Mouse (Mus musculus) forebrain, embryonic 16.5 days (tissue): ENCODE data around the gene Plekha6. TPM values are rescaled to one million over a fixed set of nuclear protein-coding genes. Genes with fewer than 3 reads are reported as not detected.

ENCODE experiments used
- ATAC-seq: fragments of 200-750 bp; cut with Nextera tagmentation; 2 replicates; pipeline ENCODE4 v1.8.0; 2017; ENCODE audit warnings: mild to moderate bottlenecking, moderate library complexity
- H3K27ac ChIP-seq: fragments of 300-500 bp; sonication (generic); 2 replicates; pipeline ENCODE4 v1.5.1; 2014; ENCODE audit warnings: low read length, control low read depth
- H3K27me3 ChIP-seq: fragments of 300-500 bp; sonication (generic); replicated peaks from 2 replicates; pipeline ENCODE4 v1.6.1; 2014; ENCODE audit warnings: low read length; ENCODE audit not compliant: control insufficient read depth, insufficient read depth
- H3K36me3 ChIP-seq: fragments of 300-500 bp; sonication (generic); 2 replicates; pipeline ENCODE4 v1.6.1; 2014; ENCODE audit not compliant: control insufficient read depth, insufficient read depth
- H3K4me1 ChIP-seq: fragments of 300-500 bp; sonication (generic); replicated peaks from 2 replicates; pipeline ENCODE4 v1.6.1; 2014; ENCODE audit warnings: low read length; ENCODE audit not compliant: control insufficient read depth, insufficient read depth
- H3K4me2 ChIP-seq: fragments of 300-500 bp; sonication (generic); 2 replicates; pipeline ENCODE4 v1.6.1; 2014; ENCODE audit warnings: mild to moderate bottlenecking, low read length, control low read depth
- H3K4me3 ChIP-seq: fragments of 300-500 bp; sonication (generic); replicated peaks from 2 replicates; pipeline ENCODE4 v1.5.1; 2014; ENCODE audit warnings: mild to moderate bottlenecking, low read length, control low read depth
- H3K9ac ChIP-seq: fragments of 300-500 bp; sonication (generic); replicated peaks from 2 replicates; pipeline ENCODE4 v1.6.1; 2014; ENCODE audit warnings: low read depth, low read length, control low read depth
- H3K9me3 ChIP-seq: fragments of 300-500 bp; sonication (generic); 2 replicates; pipeline ENCODE4 v1.6.1; 2016; ENCODE audit warnings: low read length; ENCODE audit not compliant: control insufficient read depth
- WGBS: fragments of 180-500 bp; shearing (Covaris S2); extraction: QIAGEN DNeasy Blood & Tissue Kit; methylation state at CpG from one replicate; pipeline ENCODE4 v1.1.7; 2014; 5-methylcytosine and 5-hydroxymethylcytosine counted together
- polyA plus RNA-seq: library from polyadenylated mRNA; unstranded; fragments of >200 nt; fragmentation: Nextera tagmentation; extraction: Ambion mirVana; gene quantifications from 2 replicates; pipeline ENCODE4 v1.2.1, GENCODE M21; 2015

Plekha6 gene
- polyA plus RNA-seq, 1 experiment from 2014 or later = 11.7 TPM

DNA sequence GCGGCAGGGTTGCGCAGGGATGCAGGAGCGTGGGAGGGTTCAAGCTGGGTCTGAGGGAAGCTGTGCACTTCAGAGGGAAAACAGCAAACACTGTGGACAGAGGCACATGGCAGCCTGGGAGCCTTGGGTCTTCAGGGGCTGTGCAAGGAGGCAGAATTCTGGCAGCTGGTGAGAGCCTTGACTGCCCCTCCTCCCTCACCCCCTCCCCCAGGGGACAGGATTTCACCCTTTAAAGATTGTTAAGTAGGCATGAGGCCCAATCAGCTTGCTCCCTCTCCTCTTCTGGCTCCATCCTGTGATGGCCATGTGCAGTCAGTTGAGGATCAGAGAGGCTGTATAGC, 51.3 kb downstream of the Plekha6 start:
- Histone ChIP-seq H3K4me1 (peaks cover 12% of the 10 kb centered on the region), H3K9me3 (no peaks in the 10 kb centered on the region), H3K27ac (no peak overlapping the region), H3K4me2 (no peak overlapping the region), H3K9ac (no peak overlapping the region), H3K36me3 (no peaks in the 10 kb centered on the region), H3K4me3 (no peak overlapping the region), H3K27me3 (no peaks in the 10 kb centered on the region)
- ATAC-seq = no peak
- 73% methylated on average over 3 of the region's 3 CpGs for WGBS

DNA sequence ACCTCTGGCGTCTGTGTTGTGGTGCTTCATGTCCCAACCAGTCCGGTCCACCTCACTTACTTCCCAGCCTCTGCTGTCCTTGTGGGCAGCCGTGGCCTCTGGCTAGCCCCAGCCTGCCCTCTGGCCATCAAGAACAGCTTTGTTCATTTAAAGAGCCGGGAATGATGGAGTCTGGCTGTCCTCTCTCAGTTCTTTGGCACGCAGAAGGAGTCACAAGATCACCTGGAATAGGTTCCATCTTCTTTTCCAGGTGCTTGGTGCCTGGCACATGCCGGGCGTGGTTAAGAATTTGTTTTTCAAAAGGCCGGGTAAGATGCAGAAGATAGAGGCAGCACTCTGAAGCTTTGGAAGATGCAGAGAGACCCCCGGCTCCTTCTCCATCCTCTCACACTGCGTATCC, 51.7 kb downstream of the Plekha6 start:
- WGBS = 77% methylated on average over 10 of the region's 10 CpGs
- no peaks in the 10 kb centered on the region for H3K9me3 ChIP-seq
- no peak overlapping the region for H3K27ac ChIP-seq
- H3K4me2 ChIP-seq = no peak overlapping the region
- H3K36me3 ChIP-seq = no peaks in the 10 kb centered on the region
- no peak overlapping the region for H3K9ac ChIP-seq
- no peaks in the 10 kb centered on the region for H3K27me3 ChIP-seq
- no peak overlapping the region for H3K4me3 ChIP-seq
- peaks cover 8% of the 10 kb centered on the region for H3K4me1 ChIP-seq
- no peak for ATAC-seq

DNA sequence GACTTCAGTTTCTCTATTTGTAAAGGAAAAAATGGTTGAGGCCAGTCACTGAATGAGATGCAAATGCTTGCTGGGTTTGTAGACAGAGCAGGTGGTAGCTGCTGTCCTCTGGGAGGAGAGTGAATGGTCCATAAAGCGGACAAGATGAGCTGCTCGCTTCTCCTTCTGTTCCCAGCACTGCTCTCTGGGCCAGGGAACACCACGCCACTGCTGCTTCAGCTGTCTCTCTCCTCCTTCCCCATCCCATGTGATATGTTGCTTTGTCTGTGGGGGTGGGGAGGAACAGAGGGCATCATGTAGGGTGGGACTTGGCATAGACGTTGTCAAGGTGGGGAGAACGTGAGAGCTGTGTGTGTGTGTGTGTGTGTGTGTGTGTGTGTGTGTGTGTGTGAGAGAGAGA, 53.0 kb downstream of the Plekha6 start:
- no peaks in the 10 kb centered on the region for H3K36me3 ChIP-seq
- no peak overlapping the region for H3K27ac ChIP-seq
- ATAC-seq = peak; percentile 40; the same call in 1 of the 2 replicates
- H3K27me3 ChIP-seq = no peaks in the 10 kb centered on the region
- 34% methylated on average over 5 of the region's 5 CpGs for WGBS
- H3K9ac ChIP-seq = no peak overlapping the region
- no peak overlapping the region for H3K4me3 ChIP-seq
- no peaks in the 10 kb centered on the region for H3K9me3 ChIP-seq
- H3K4me2 ChIP-seq = no peak overlapping the region
- peaks cover 7% of the 10 kb centered on the region; the same call in 1 of the 2 replicates for H3K4me1 ChIP-seq

DNA sequence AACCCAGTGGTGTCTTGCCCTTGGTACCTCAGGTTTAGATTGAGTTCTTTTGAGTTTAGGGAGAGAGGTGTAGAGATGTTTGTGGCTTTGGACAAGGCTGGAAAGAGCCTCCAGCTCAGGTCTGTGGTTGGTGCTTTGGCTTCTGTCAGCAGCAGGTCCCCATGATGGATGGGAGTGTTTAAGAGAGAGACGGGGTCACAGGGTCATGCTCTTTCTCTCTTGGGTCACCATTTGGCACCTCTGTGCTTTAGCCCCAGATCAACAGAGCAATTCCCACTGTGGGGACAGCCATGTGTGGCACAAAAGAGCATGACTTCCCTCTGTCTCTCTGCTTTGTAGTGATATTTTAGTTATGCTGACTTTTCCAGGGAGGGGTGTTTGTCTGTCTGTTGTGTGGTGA, 55.1 kb downstream of the Plekha6 start:
- H3K4me1 ChIP-seq = peaks cover 17% of the 10 kb centered on the region
- no peak overlapping the region for H3K4me3 ChIP-seq
- H3K36me3 ChIP-seq = no peaks in the 10 kb centered on the region
- H3K27ac ChIP-seq = no peak overlapping the region
- no peaks in the 10 kb centered on the region for H3K27me3 ChIP-seq
- no peak for ATAC-seq
- no peak overlapping the region for H3K9ac ChIP-seq
- no peaks in the 10 kb centered on the region for H3K9me3 ChIP-seq
- no peak overlapping the region for H3K4me2 ChIP-seq
- 73% methylated on average over 1 of the region's 1 CpGs for WGBS

DNA sequence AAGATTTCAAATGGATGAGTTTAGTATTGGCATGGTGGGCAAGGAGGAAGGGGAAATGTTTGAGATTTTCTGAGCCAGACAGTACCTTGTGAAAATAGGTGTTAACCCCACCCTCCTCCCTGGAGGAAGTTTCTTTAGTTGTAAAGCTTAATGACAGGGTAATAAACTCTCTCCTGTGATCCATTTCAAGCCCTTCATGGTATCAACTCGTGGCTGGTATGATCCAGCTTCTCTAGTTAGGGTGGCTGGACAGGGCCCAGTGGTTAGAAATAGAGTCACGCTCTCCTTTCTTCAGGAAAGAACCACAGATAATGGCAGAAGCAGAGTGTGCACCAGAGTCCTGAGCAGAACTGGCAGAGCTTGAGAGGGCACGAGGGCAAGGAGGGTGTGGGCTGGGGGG, 57.4 kb downstream of the Plekha6 start:
- Histone ChIP-seq H3K27me3 (no peaks in the 10 kb centered on the region), H3K4me1 (peaks cover 29% of the 10 kb centered on the region), H3K9ac (no peak overlapping the region), H3K4me2 (no peak overlapping the region), H3K9me3 (no peaks in the 10 kb centered on the region), H3K4me3 (no peak overlapping the region), H3K27ac (no peak overlapping the region), H3K36me3 (no peaks in the 10 kb centered on the region)
- 73% methylated on average over 3 of the region's 3 CpGs for WGBS
- ATAC-seq = no peak

DNA sequence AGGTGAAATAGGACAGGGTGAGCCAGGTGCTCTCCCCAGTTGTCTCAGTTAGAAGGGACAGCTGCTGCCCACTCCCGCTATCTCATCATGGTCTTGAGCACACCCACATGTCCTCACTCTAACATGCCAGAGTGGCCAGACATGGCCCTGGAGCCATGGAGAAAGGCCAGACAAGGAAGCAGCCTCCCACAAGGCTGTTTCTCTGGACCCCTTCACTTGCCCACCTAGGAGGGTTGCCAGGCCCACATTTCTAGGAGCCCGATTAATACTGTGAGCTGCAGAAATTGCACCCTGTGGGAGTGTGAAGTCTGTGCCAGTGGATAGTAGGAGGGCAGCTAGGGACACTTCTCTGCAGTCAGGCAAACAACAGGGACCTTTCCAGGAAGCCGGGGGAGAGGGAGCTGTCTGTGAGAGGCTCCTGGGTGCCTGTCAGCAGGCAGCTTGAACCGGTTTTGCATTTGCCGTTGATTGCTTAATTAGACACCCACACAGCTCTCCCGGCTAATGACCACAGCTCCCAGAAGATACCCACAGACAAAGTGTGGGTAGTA, 58.5 kb downstream of the Plekha6 start:
- no peak for ATAC-seq
- H3K9ac ChIP-seq = no peak overlapping the region
- 24% methylated on average over 6 of the region's 6 CpGs for WGBS

DNA sequence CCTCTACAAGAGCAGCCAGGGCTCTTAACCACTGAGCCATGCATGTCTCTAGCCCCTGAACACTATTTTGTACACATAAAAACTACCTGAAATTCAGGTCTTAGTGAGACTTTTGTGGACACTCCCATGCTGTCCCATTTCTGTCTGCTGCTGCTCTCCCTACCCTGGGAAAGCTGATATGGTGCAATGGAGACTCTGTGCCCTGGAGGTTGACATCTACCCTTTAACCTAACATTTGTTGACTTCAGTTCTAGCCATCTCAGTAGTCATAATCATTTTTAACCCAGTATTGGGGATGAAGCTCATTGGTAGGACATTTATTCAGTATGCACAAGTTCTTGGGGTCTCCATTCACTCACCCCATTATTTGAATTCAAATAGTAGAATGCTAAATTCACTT, 60.7 kb downstream of the Plekha6 start:
- no peaks in the 10 kb centered on the region for H3K36me3 ChIP-seq
- peaks cover 40% of the 10 kb centered on the region for H3K4me1 ChIP-seq
- no peak overlapping the region for H3K4me3 ChIP-seq
- ATAC-seq = no peak
- H3K27me3 ChIP-seq = no peaks in the 10 kb centered on the region
- no peak overlapping the region for H3K27ac ChIP-seq
- no peak overlapping the region for H3K4me2 ChIP-seq
- no peak overlapping the region for H3K9ac ChIP-seq
- no peaks in the 10 kb centered on the region for H3K9me3 ChIP-seq

More for the DNA sequence above, 58.5 kb downstream of the Plekha6 start:
- H3K4me2 ChIP-seq = no peak overlapping the region
- H3K27ac ChIP-seq = no peak overlapping the region
- H3K4me1 ChIP-seq = peaks cover 34% of the 10 kb centered on the region
- no peaks in the 10 kb centered on the region for H3K9me3 ChIP-seq
- H3K36me3 ChIP-seq = no peaks in the 10 kb centered on the region
- H3K27me3 ChIP-seq = no peaks in the 10 kb centered on the region
- H3K4me3 ChIP-seq = no peak overlapping the region

DNA sequence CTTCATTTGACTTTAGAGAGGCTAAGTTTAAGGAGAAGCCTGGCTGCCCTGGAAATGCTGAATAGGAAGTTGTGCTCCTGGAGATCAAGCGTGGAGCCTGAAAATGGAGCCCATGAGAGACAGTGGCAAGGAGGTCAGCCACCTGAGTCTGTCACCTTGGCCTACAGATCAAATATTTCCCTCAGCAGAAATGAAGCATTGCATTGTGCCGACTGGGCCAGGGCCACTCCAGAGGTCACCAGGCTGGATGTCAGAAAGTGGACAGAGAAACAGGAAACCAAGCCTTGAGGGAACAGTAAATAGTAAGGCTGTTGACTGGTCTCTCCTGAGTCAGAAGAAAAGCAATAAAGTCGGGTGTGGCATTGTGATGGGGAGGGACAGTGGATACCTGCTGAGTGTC, 61.1 kb downstream of the Plekha6 start:
- Histone ChIP-seq H3K9ac (no peak overlapping the region), H3K36me3 (no peaks in the 10 kb centered on the region), H3K4me2 (no peak overlapping the region), H3K4me3 (no peak overlapping the region), H3K9me3 (no peaks in the 10 kb centered on the region), H3K27me3 (no peaks in the 10 kb centered on the region), H3K27ac (no peak overlapping the region), H3K4me1 (peaks cover 40% of the 10 kb centered on the region)
- no peak for ATAC-seq
- WGBS = 83% methylated on average over 3 of the region's 3 CpGs

DNA sequence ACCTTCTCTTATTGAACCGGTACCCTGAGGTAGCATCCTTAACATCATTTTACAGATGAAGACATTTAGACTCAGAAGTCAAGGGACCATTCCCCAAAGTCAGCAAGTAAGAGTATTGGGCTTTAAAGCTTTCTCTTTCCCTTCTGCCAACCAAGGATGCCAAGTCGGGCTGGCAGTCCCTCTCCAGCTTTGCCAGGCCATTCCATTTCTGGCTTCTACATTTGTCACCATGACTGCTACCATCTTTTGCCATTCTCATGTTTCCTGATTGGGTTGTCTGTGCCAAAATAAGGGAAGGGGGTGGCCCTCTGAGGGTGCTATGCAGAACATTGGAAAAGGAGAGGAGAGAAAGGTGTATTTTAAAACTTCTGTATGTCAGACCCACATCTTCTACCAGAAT, 61.6 kb downstream of the Plekha6 start:
- no peak for ATAC-seq
- Histone ChIP-seq H3K9ac (no peak overlapping the region), H3K27ac (no peak overlapping the region), H3K4me2 (no peak overlapping the region), H3K4me3 (no peak overlapping the region), H3K9me3 (no peaks in the 10 kb centered on the region), H3K27me3 (no peaks in the 10 kb centered on the region), H3K36me3 (no peaks in the 10 kb centered on the region), H3K4me1 (peaks cover 40% of the 10 kb centered on the region)
- WGBS = 77% methylated on average over 2 of the region's 2 CpGs

DNA sequence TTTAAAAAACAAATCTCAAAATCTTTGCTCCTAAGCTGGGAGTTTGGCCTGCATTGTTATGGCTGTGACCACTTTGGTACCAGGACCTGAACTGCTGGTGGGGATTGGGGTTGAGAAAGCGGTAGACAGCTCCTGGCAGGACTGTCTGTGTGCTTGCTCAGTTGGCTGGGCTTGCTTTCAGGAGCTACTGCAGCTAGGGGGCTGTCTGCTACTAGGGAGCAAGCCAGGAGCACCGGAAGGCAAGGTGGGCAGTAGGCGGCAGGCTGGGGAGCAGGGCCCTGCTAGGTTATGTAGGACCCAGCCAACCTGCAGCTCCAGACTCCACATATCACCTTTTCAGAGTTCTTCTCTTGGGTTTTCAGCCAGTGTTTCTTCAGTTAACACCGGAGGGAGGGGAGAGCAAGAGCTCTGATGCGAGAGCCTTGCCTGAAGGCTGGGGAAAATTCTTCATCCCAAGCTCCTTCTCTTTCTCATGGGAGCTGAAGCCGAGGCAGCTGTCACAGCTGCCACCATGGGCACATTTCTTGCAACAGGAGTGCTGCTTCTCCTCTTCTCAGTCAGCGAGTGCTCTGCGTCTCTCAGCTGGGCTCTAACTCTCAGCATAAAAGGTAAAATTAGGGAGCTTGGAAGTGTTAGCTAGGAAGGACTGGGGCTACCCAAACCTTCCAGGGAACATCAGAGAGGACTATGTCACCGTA, 62.1 kb downstream of the Plekha6 start:
- H3K4me1 ChIP-seq = peaks cover 40% of the 10 kb centered on the region
- no peak overlapping the region for H3K9ac ChIP-seq
- 34% methylated on average over 9 of the region's 9 CpGs for WGBS
- no peak; the same call in 1 of the 2 replicates for ATAC-seq
- no peak overlapping the region for H3K4me2 ChIP-seq
- H3K27ac ChIP-seq = no peak overlapping the region
- H3K27me3 ChIP-seq = no peaks in the 10 kb centered on the region
- no peaks in the 10 kb centered on the region for H3K36me3 ChIP-seq
- no peak overlapping the region for H3K4me3 ChIP-seq
- H3K9me3 ChIP-seq = no peaks in the 10 kb centered on the region
